Mouse (Mus musculus) stomach, postnatal 0 days (tissue): ENCODE measurements at regions not wholly inside any gene's neighbourhood (a gene's known extent, or its start where the extent isn't known, plus 50 kb on each side); places are given as distances from the start of the nearest gene placed in this dataset.

Experiments used
- ATAC-seq: fragments of 200-750 bp; cut with Nextera tagmentation; 2 replicates; pipeline ENCODE4 v1.8.0; 2017; ENCODE audit not compliant: low FRiP score, low TSS enrichment
- DNase-seq: peaks from one replicate; pipeline ENCODE4 v3.0.0-alpha.2; 2016; ENCODE audit warnings: low spot score
- H3K27ac ChIP-seq: fragments of 300-500 bp; sonication (generic); replicated peaks from 2 replicates; pipeline ENCODE4 v1.5.1; 2014; ENCODE audit warnings: mild to moderate bottlenecking, control low read depth
- H3K27me3 ChIP-seq: fragments of 300-500 bp; sonication (generic); 2 replicates; pipeline ENCODE4 v1.6.1; 2014; ENCODE audit warnings: low read length; ENCODE audit not compliant: control insufficient read depth, insufficient read depth
- H3K36me3 ChIP-seq: fragments of 300-500 bp; sonication (generic); 2 replicates; pipeline ENCODE4 v1.6.1; 2014; ENCODE audit warnings: low read length, mixed read lengths; ENCODE audit not compliant: control insufficient read depth, insufficient read depth
- H3K4me1 ChIP-seq: fragments of 300-500 bp; sonication (generic); replicated peaks from 2 replicates; pipeline ENCODE4 v1.6.1; 2014; ENCODE audit warnings: antibody characterized with exemption; ENCODE audit not compliant: control insufficient read depth, insufficient read depth
- H3K4me2 ChIP-seq: fragments of 300-500 bp; sonication (generic); replicated peaks from 2 replicates; pipeline ENCODE4 v1.6.1; 2014; ENCODE audit warnings: low read depth, mild to moderate bottlenecking, control low read depth, moderate library complexity
- H3K4me3 ChIP-seq: fragments of 300-500 bp; sonication (generic); 2 replicates; pipeline ENCODE4 v1.5.1; 2014; ENCODE audit warnings: low read depth, low read length, control low read depth
- H3K9ac ChIP-seq: fragments of 300-500 bp; sonication (generic); 2 replicates; pipeline ENCODE4 v1.6.1; 2014; ENCODE audit warnings: mild to moderate bottlenecking, low read length, control low read depth, mixed read lengths
- H3K9me3 ChIP-seq: fragments of 300-500 bp; sonication (generic); 2 replicates; pipeline ENCODE4 v1.6.1; 2016; ENCODE audit warnings: low read length; ENCODE audit not compliant: control insufficient read depth
- CTCF ChIP-seq: IDR thresholded peaks from 2 replicates; pipeline ENCODE4 v1.5.1; 2016; ENCODE audit warnings: antibody characterized with exemption, low read depth, mild to moderate bottlenecking, moderate library complexity
- EP300 ChIP-seq: optimal IDR thresholded peaks from 2 replicates; pipeline ENCODE3; 2016; ENCODE audit warnings: antibody characterized with exemption
- WGBS: fragments of 180-500 bp; shearing (Covaris S2); extraction: QIAGEN DNeasy Blood & Tissue Kit; methylation state at CpG from one replicate; pipeline ENCODE4 v1.1.7; 2014; 5-methylcytosine and 5-hydroxymethylcytosine counted together

GRCm38 (mm10) chr15:88451241-88451640 lies 148.9 kb upstream of the Zdhhc25 start:
- no peaks in the 10 kb centered on the region for H3K36me3 ChIP-seq
- H3K4me2 ChIP-seq, result no peak overlapping the region
- H3K9me3 ChIP-seq, result no peaks in the 10 kb centered on the region
- WGBS, result 90% methylated on average over 6 of the region's 6 CpGs
- TF ChIP-seq CTCF (no peak), EP300 (no peak)
- no peak overlapping the region for H3K9ac ChIP-seq
- no peak for DNase-seq
- H3K4me3 ChIP-seq, result no peak overlapping the region
- no peaks in the 10 kb centered on the region for H3K27me3 ChIP-seq
- H3K4me1 ChIP-seq, result no peaks in the 10 kb centered on the region
- no peak overlapping the region for H3K27ac ChIP-seq
- ATAC-seq, result no peak

DNA sequence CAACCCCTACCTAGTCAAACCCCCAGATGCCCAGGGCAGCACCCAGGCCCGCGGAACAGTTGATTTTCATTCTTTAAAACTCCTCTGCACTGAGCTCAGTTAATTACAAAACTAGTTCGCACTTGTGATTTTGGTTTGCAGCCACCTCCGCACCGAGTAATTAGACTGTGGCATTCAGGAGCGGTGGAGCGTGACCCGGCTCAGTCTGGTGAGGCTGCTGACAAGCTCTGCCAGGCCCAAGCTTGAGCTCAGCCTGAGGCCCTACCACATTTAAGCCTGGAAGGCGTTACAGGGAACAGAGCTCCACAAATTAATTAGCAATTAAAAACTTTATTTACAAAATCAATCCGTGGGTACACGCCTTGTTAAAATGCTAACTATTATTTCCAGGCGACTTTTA lies 132.0 kb upstream of the Zdhhc25 start:
- DNase-seq (no peak), ATAC-seq (no peak)
- Histone ChIP-seq H3K27ac (no peak overlapping the region), H3K27me3 (no peaks in the 10 kb centered on the region), H3K4me3 (no peak overlapping the region), H3K4me2 (no peak overlapping the region), H3K9me3 (no peaks in the 10 kb centered on the region), H3K4me1 (no peaks in the 10 kb centered on the region), H3K9ac (no peak overlapping the region), H3K36me3 (no peaks in the 10 kb centered on the region)
- 68% methylated on average over 12 of the region's 12 CpGs for WGBS
- TF ChIP-seq EP300 (no peak), CTCF (no peak)

GRCm38 (mm10) chr15:88468810-88469209 lies 131.3 kb upstream of the Zdhhc25 start:
- ATAC-seq (no peak), DNase-seq (peak; percentile 21)
- no peaks in the 10 kb centered on the region for H3K27me3 ChIP-seq
- no peak overlapping the region for H3K27ac ChIP-seq
- H3K9me3 ChIP-seq, result no peaks in the 10 kb centered on the region
- no peak overlapping the region for H3K4me2 ChIP-seq
- no peak overlapping the region for H3K9ac ChIP-seq
- H3K36me3 ChIP-seq, result no peaks in the 10 kb centered on the region
- TF ChIP-seq CTCF (peak; percentile 70), EP300 (no peak)
- no peak overlapping the region for H3K4me3 ChIP-seq
- 29% methylated on average over 2 of the region's 2 CpGs for whole genome bisulfite sequencing
- no peaks in the 10 kb centered on the region for H3K4me1 ChIP-seq

GRCm38 (mm10) chr15:88469508-88470455 lies 130.3 kb upstream of the Zdhhc25 start:
- Histone ChIP-seq H3K4me1 (no peaks in the 10 kb centered on the region), H3K27ac (no peak overlapping the region), H3K9ac (no peak overlapping the region), H3K4me2 (no peak overlapping the region), H3K27me3 (no peaks in the 10 kb centered on the region), H3K9me3 (no peaks in the 10 kb centered on the region), H3K36me3 (no peaks in the 10 kb centered on the region), H3K4me3 (no peak overlapping the region)
- WGBS, result 70% methylated on average over 15 of the region's 15 CpGs
- no peak for TF ChIP-seq CTCF
- no peak for TF ChIP-seq EP300
- ATAC-seq (no peak), DNase-seq (no peak)

DNA sequence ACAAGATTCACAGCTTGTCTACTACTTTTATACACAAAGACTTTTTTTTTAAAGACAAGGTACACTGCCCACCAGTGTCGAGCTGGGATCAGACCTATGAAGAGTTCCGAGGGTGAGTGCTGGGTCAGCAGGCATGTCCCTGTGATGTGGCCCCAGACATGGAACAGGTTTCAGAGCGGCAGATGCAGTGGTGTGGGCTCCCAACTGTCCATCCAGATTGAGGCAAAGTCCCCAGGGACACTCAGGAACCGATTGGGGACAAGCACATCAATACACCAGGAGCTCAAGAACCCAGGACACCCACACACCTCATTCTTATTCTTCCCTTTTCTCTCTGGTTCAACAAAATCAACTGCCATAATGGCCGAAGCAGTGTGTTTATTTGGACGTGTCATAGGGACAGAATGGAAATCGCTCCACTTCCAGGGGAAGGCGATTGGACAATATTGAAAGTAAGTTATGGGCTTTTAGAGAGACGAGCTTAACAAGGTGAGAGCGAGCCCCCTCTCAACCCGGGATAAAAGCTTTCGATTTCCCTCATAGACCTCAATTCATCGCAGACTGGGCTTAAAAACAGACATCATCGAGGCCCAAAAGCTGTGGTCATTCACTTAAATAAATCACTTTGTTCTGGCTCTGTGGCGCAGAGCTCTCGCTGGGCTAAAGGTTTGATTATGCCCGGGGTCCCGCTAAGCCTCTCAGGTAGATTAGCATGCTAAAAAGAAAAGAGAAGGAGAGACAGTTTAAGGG lies 127.6 kb upstream of the Zdhhc25 start:
- 61% methylated on average over 18 of the region's 18 CpGs for WGBS
- TF ChIP-seq CTCF, result no peak
- TF ChIP-seq EP300, result no peak

DNA sequence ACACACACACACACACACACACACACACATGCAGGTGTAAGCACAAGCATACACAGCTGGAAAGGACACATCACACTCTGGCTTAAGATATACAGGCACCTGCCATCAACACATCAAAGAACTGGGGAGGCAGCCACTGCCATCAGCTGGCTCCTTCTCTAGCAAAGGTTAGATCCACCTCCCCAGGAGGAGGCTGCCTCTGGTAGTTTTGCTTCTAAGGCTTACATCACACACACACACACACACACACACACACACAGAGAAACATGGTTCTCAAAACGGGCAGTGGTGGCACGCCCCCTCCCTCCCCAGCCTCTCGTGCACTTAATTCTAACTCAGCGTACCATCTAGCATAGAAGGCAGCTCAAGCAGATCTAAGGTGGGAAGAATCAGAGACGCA lies 126.9 kb upstream of the Zdhhc25 start:
- Histone ChIP-seq H3K27me3 (no peaks in the 10 kb centered on the region), H3K9ac (no peak overlapping the region), H3K4me3 (no peak overlapping the region), H3K36me3 (no peaks in the 10 kb centered on the region), H3K4me2 (no peak overlapping the region), H3K27ac (no peak overlapping the region), H3K9me3 (no peaks in the 10 kb centered on the region), H3K4me1 (no peaks in the 10 kb centered on the region)
- TF ChIP-seq CTCF (no peak), EP300 (no peak)
- no peak for ATAC-seq
- no peak for DNase-seq
- WGBS, result 71% methylated on average over 5 of the region's 5 CpGs

More for the DNA sequence above, 127.6 kb upstream of the Zdhhc25 start:
- Histone ChIP-seq H3K27ac (no peak overlapping the region), H3K4me2 (no peak overlapping the region), H3K9me3 (no peaks in the 10 kb centered on the region), H3K27me3 (no peaks in the 10 kb centered on the region), H3K36me3 (no peaks in the 10 kb centered on the region), H3K4me3 (no peak overlapping the region), H3K4me1 (no peaks in the 10 kb centered on the region), H3K9ac (no peak overlapping the region)
- DNase-seq (no peak), ATAC-seq (no peak)
